Mouse (Mus musculus): ENCODE measurements around the gene Dmap1.

The Dmap1 gene

DNA sequence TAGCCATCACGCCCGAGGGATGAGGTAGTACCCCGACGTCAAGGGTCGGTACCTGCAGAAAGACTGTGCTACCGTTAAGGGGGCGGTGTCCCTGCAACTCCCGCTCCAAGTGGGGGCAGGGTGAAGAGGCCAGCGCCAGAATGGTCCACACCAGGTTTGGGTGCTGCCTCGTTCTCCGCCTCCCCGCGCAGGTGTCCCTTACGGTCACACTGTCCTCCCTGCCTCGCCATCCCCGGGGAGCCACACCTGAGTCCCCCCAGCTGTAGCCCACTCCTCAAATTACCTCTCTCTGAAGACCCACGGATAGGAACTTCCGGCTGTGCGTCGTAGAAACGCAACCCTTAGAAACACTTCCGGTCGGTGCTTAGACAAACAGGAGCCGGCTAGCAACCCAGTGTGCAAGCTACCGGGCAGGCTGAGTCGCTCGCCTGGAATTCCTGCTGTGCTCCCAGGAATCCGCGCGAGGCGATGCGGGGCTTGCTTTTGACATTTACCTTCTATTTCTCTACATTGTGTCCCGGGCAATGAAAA, at the start of gene Dmap1:
TSS of gene Dmap1 (minus strand) at position 343 of the 531 bp plus-strand sequence.
- DNase-seq (ENCODE audit: extremely low spot score, low spot score): peak; percentile 93

GRCm38 (mm10) chr4:117724112-117724511, 42.0 kb upstream of the Dmap1 start, which contains the start of gene Gm12845:
Gene Gm12845, plus strand, starts transcription at chr4:117724412.
- DNase-seq (ENCODE audit: extremely low spot score, low spot score): no peak

- DNase-seq (ENCODE audit: extremely low spot score, low spot score): no peak
These were observed 31.4 kb upstream of the Dmap1 start for GRCm38 (mm10) chr4:117713303-117714098.

GRCm38 (mm10) chr4:117712314-117712713, 30.2 kb upstream of the Dmap1 start:
- DNase-seq (ENCODE audit: extremely low spot score, low spot score): no peak

GRCm38 (mm10) chr4:117708780-117709550, 26.9 kb upstream of the Dmap1 start:
- DNase-seq (ENCODE audit: extremely low spot score, low spot score): no peak

DNA sequence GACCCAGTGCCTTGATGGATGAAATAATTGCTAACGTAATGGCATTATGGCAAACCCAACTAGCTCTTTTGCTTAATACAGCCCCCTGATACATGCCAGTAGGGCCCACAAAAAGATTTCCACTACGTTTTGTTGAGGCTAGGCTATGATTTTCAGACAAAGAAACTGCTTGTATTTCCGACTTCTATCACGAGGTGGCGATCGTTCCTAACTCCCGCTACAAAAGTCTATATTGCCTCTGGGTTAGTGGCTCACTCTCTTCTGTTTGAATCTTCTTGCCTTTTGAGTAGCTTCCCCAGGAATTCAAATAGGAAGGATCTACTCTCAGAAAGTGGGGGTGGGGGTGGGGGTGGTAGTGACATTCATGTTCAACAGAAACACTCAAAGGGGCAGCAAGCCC, 23.3 kb upstream of the Dmap1 start:
- DNase-seq (ENCODE audit: extremely low spot score, low spot score): peak; percentile 58

DNA sequence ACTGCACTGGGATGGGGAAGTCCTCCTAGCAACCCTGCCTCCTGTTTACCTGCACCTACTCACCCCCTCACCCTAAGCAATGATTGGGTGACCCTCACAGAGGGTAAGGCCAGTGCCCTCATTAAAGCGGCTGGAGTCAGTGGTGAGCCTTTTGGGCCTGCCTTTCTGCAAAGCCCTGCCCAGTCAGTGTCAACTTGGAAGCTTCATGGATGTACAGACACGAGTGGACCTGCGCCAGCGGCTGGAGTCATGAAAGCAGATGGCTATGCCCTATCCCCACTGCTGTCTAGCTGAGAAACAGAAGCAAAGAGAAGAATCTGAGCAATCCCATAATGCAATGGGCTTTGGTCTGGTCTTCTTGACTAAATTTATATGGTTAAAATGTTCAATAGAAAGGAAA, 4.3 kb upstream of the Dmap1 start:
- DNase-seq (ENCODE audit: extremely low spot score, low spot score): no peak

- DNase-seq (ENCODE audit: extremely low spot score, low spot score): no peak
These were observed 1.1 kb upstream of the Dmap1 start for GRCm38 (mm10) chr4:117683048-117683768.

DNA sequence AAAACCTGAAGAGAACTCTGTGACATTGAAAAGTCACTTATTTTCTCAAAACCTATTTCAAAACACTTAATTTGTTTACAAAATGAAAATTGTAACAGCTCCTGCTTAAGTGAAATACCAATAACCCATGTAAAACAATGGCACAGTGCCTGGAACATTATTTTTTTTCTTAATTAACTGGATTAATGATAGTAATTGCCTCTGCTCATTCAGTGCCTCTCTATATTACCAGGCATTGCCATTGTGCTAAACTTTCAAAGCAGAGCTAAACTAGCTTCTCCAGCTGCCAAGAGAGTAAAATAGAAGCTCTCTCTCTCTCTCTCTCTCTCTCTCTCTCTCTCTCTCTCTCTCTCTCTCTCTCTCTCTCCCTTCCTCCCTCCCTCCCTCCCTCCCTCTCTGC, 390 bp upstream of the Dmap1 start:
- no peak for DNase-seq (ENCODE audit: extremely low spot score, low spot score)

DNA sequence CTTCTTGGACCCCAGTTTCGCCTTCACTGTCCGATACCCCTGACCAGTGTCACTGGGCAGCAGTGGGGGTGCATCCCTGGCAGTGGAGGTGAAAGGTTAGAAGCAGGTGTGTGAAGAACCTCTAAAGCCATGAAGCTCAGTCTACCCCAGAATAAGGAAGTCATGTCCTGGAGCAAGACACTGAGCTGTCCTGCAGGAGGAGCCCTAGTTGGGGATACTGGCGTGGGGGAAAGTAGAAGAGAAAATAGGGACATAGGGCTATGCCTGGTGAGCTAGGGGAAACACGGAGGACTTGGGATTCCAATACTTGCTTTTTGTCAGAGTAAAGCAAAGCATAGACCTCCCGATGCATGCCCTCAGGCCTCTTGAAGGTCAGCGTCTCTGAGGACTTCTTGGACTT, 1.1 kb downstream of the Dmap1 start:
- no peak for DNase-seq (ENCODE audit: extremely low spot score, low spot score)

DNA sequence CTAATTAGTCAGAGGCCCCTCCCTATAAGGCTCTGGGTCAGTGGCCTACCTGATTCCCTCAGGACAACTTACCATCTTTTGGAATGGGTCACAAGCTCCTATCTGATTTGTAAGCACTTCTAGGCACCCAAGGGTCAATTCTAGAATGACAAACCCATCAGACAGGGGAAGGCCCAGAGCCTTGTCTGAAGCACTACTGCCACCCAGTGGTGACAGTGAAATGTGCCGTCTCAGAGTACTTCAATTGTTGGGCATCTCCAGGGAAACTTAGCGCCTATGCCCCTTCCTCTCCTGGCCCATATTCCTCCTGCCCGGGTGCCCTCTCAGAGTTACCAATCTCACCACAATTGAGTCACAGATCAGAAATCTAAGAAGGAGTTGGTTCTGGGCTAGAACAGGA, 5.2 kb downstream of the Dmap1 start:
- DNase-seq (ENCODE audit: extremely low spot score, low spot score): peak; percentile 82

- DNase-seq (ENCODE audit: extremely low spot score, low spot score): no peak
These were observed 8.2 kb downstream of the Dmap1 start for GRCm38 (mm10) chr4:117673901-117674300.

DNA sequence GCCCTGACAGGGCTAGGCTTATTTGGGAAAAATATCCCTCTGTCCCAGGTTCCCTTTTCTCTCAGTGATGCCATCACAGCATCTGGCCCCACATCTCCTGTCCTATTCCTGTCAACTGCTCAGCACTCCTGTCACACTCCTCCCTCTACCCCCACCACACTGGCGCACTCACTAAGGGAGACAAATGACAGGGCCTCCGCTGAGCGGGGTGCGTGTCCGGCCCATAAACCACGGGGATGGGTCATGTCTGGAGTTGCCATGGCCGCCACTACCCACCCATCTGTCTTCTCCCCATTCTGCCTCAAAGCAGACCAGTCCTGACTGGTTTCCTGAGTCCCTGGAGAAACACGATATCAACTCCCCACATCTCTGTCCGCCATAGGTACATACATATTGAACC, 10.0 kb downstream of the Dmap1 start:
- DNase-seq (ENCODE audit: extremely low spot score, low spot score): no peak

DNA sequence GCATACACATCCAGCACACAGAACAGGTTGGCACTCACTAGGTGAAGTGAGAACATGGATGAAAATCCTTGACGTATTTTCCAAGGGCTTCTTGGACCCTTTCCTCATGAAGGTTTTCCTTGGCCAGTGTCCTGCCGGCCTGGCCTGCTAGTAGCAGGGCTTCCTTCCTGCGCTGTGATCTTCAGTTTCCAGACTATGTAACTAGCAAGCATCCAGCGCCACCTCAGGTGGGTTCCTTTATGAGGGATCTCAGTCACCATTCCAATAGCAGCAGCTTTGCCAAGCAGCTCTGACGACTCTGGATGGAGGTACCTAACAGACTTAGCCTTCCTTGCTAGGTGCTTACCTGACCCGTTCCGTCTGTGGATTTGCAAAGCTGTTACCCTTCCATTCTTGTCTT, 12.2 kb downstream of the Dmap1 start:
- DNase-seq (ENCODE audit: extremely low spot score, low spot score): no peak

- no peak for DNase-seq (ENCODE audit: extremely low spot score, low spot score)
These were observed 16.0 kb downstream of the Dmap1 start for GRCm38 (mm10) chr4:117666054-117666453.

DNA sequence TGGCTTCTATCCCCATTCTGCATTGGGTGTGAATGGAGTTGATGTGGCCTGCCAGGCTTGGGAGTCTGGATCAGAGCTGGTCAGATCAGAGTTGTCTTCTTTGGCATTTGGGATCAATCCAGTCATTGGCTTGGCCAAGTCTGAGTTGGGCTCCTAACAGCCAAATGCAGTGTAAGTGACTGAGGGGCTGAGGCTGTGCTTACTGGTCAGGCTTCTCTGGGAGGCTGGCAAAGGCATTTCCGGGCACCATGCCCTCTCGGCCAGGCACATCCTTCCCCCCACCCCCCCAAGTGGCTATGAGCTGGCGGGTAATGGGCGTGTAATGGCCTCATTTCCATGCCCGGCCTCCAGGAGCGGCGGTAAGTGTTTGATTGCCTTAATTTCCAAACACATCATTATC, 16.5 kb downstream of the Dmap1 start:
- DNase-seq (ENCODE audit: extremely low spot score, low spot score): no peak

DNA sequence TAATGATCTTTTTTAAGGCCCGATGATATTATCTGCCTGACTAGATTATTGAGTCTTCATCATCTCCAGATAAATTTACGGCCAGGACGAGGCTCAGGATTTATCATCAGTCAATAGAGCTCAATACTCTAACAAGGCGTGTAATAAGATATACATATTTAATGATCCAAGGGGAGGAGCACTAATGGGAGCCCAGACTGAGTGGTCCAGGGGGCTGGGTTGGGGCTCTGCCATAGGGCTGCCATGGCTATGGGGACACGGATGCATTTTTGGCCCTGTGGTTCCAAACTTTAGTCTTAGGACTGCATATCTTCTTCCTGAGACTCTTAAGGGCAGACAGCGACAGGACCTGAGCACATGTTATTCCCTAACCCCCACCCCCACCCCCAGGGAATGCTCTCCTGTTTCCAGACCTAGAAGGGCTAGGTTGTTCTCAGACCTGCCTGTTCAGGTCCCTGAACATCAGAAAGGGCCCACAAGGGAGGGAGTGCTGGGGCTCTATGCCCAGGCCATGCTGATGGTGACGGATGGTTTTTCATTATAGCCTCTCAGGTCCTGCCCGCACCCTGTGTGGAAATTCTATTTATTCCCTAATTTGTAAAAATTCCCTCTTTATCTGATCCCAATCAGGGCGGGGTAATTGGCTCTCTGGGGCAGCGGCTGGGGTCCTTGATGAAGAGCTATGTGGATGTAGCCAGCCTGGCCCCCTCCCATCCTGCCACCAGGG, 17.5 kb downstream of the Dmap1 start:
- DNase-seq (ENCODE audit: extremely low spot score, low spot score): no peak

- no peak for DNase-seq (ENCODE audit: extremely low spot score, low spot score)
These were observed 22.1 kb downstream of the Dmap1 start for GRCm38 (mm10) chr4:117660001-117660400.

GRCm38 (mm10) chr4:117658582-117659444, 23.3 kb downstream of the Dmap1 start:
- peak; percentile 71 for DNase-seq (ENCODE audit: extremely low spot score, low spot score)

DNA sequence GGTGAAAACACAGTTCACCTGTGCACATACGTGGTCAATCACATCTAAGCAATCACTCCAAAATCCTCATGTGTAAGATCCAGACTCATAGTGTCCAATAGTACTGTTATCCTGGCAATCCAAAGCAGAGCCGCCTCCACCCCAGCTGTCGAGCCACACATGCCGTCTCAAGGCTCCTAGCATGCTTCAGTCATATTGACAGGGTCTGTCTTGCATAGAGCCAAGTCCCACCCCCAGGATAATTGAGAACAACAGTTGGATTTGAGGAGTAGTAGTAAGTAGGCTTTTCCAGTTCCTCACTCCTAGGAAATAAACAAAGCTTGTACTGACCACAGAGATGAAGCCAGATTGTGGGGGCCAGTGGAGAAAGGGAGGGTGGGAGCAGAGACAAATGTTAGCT, 24.4 kb downstream of the Dmap1 start:
- no peak for DNase-seq (ENCODE audit: extremely low spot score, low spot score)
